Mouse (Mus musculus): ENCODE measurements around the gene Ppp5c. TPM values are rescaled to one million over a fixed set of nuclear protein-coding genes. Genes with fewer than 3 reads are reported as not detected.
A peak's percentile ranks its signal among the peaks of the same experiment; 100 is the strongest.

Gene Ppp5c
- total RNA-seq, 4 experiments from 2014 or later = 147 to 166 (median 151) TPM

DNA sequence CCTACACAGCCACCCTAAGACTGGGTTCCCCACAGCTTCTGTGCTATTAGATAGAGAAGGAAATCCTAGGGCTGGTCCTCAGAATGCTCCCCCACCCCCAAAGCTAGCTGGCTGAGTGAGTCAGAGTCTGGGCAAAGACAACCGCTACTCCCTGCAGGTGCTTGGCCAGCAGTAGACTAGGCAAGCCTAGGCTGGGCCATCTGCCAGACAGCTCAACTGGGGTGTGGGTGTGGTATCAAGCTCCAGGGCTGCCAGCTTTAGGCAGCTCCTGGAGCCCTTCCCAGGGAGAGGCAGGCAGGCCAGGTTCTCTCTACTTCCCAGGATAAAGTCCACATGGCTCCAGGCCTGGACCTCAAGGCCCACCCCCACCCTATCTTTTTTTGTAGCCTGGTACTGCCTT, 10.7 kb downstream of the Ppp5c start:
- DNase-seq (ENCODE audit: low spot score in 2 of 2) = peak; percentile 94 to 96

DNA sequence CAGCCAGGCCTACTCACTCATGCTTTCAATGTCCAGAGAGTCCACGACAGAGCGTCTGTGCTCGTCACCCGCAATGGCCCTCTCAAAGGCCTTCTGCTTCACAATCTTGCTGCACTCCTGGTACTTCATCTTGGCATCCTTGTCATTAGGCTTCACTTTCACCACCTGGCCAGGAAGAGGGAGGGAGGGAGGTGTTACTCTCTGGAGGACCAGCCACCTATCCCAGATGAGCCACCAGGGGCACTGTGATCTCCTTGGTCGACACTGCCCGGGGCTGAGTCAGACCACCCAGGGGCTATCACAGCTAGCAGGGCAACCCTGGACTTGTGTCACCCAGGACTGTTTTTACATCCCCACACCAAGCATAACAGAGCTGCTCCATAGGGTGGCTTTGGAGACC, 12.3 kb downstream of the Ppp5c start:
- DNase-seq (ENCODE audit: low spot score in 2 of 2) = no peak

DNA sequence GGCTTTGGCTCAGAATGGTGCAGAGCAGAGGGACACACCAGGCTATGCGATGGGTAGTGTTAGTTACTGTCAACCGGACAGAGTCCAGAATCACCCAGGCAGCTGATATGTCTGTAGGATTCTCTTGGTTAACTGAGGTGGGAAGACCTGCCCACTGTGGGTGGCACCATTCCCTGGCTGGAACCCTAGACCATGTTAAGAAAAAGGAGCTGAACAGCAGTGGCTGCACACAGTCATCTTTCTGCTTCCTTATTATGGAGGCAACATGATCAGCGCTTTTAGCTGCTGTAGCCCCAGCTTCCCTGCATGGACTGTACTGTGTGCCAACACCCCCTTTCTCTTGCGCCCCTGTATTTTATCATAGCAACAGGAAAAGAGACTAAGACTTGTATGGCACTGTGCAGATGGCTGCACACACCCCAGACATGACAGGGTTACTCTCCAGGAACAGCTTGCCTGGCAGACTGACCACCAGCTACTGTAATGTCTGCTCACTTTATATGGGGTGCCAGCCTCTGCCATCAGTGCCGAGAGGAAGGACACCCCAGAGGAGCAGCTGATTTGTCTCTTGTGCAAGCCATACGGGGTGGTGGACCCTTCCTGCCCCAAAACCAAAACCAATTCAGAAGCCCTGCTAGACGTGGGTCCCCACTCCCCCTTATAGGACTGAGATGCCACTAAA, 15.7 kb downstream of the Ppp5c start:
- no peak for DNase-seq (ENCODE audit: low spot score in 2 of 2)

DNA sequence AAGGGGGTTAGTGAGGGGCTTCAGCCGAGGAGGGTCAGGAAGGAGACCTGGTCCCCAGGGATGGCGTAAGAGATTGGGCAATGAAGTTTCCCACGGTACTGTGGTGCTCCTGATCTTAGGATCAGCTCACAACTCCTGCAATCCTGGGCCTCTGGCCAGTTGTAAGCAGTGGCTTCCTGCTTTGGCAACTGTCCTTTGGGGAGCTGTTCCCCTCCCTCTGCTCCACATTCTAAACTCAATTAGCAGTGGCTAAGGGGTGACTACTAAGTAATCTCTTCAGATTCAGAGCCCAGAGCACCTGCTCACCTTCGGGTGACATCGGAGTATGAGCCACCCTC, 17.7 kb downstream of the Ppp5c start:
- DNase-seq (ENCODE audit: low spot score in 2 of 2) = no peak

DNA sequence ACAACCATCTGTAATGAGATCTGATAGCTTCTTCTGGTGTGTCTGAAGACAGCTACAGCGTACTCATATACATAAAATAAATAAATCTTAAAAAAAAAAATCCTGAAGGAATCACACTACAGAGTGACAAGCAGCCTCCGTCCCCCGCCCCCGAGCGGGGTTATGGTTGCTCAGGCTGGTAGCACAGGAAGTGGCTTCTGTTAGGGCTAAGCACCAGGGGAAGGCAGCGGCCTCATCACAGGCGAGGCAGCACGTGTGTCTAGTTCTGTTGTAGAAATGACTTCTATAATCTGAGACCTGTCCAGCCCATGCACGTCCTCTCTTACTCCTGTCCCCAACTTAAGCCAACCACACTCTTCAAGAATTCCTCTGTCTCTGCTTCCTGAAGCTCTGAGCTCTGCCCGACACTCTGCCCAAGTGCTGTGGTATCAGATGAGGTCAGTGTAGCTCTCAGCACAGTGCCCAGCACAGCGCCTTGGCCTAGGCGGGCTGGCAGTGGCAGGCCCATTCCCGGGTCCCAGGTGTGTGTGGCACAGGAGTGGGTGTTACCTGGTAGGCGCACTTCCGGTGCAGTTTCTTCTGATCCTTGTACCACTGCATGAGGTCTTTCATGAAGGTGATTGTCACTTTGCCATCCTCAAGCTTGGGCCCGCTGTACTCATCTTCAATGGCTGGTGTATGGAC, 18.3 kb downstream of the Ppp5c start:
- no peak for DNase-seq (ENCODE audit: low spot score in 2 of 2)

GRCm38 (mm10) chr7:17007300-17007699, 20.4 kb downstream of the Ppp5c start:
- no peak for DNase-seq (ENCODE audit: low spot score in 2 of 2)

GRCm38 (mm10) chr7:17004716-17005115, 23.0 kb downstream of the Ppp5c start:
- no peak for DNase-seq (ENCODE audit: low spot score in 2 of 2)

DNA sequence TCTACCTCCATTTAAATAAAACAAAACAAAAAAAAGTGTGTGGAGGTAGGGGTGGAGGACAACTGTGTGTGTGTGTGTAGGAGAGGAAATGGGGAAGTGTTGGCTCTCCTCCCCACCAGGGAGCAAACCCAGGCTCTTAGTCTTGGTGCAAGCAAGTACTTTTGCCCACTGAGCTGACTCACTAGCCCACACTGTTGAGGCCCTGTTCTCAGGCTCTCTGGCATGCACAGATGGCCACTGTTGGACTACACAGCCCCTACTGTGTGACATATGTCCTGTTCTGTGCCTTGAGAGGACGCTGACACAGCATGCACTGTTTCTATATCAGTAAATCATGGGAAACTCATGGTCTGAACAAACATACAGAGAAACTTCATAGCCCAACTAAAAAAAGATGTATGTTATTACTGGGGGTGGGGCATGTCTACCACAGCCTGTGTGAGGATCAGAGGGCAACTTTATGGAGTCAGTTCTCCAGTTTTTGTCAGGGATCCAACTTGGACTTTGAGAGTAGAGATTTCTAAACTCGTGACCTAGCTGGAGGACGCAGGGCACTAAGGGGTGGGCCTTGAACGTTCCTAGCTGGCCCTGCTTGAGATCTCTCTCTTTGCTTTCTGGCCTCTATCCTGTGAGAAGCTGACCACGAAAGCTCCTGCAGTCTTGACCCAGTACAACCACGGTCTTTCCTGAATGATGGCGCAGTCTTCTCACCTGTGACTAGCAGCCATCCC, 24.3 kb downstream of the Ppp5c start:
- DNase-seq (ENCODE audit: low spot score in 2 of 2) = no peak

- DNase-seq (ENCODE audit: low spot score in 2 of 2) = peak; percentile 71 to 85
These were observed 25.1 kb downstream of the Ppp5c start for GRCm38 (mm10) chr7:17002375-17003195.

GRCm38 (mm10) chr7:16999650-17000049, 28.1 kb downstream of the Ppp5c start:
- peak; percentile 82 to 93 for DNase-seq (ENCODE audit: low spot score in 2 of 2)

GRCm38 (mm10) chr7:16999233-16999632, 28.5 kb downstream of the Ppp5c start:
- DNase-seq (ENCODE audit: low spot score in 2 of 2) = no peak

GRCm38 (mm10) chr7:16995345-16995744, 32.4 kb downstream of the Ppp5c start:
- no peak for DNase-seq (ENCODE audit: low spot score in 2 of 2)

- no peak for DNase-seq (ENCODE audit: low spot score in 2 of 2)
These were observed 33.3 kb downstream of the Ppp5c start for GRCm38 (mm10) chr7:16994400-16994799.

- DNase-seq (ENCODE audit: low spot score in 2 of 2) = no peak
These were observed 33.9 kb downstream of the Ppp5c start for GRCm38 (mm10) chr7:16993651-16994399.

DNA sequence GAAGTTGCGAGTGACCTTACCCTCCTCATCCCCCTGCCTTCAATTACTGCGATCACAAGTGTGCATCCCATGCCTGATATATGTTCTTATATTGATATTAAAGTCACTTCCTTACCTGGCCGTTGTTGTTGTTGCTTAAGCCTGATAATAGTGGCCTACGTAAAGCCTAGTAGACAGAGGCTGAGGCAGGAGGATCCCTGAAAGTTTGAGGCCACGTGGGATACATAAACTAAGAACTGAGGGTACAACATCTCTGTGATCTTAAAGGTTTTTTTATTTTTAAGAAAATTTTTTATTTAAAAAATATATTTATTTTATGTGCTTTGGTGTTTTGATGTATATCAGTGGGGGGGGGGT, 35.3 kb downstream of the Ppp5c start, which contains the start of gene Ccdc8:
Ccdc8 (plus strand) TSS at position 258 of the 357 bp plus-strand sequence.
- no peak for DNase-seq (ENCODE audit: low spot score in 2 of 2)

DNA sequence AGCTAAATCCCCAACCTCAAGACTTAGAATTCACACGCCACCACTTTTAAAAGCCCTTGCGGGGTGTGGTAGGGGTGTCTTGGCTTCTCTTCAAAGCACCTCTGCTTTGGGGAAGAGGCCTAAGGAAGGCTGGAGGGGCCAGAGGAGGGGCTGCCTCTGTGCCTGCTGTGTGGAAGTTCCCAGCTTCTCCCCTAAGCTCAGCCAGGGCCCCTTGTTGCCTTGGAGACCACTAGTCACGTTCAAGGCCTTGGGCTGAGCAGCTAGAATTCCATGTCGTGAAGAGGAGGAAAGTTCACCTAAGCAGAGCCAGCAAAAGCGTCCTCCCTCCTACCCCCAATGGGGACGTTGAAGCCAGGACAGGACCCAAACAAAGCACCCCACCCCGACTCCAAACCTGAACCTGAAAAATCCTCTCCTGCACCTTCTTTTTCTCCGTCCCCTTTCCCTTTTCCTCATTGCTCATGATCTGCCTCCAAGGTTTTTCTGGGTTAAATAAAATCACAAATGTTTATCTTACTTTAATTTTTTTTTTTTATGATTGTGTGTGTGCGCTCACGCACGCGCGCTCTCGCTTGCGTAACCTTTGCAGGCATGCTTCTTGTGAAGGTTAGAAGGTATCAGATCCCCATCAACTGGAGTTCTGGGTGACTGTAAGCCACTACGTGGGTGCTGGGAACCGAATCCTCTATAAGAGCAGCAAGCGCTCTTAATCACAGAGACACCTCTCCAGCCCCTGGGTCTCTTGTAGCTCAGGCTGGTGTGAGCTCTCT, 35.9 kb downstream of the Ppp5c start:
- no peak for DNase-seq (ENCODE audit: low spot score in 2 of 2)

- DNase-seq (ENCODE audit: low spot score in 2 of 2) = no peak
These were observed 37.5 kb downstream of the Ppp5c start for GRCm38 (mm10) chr7:16990006-16990744.

GRCm38 (mm10) chr7:16988405-16988804, 39.3 kb downstream of the Ppp5c start:
- no peak for DNase-seq (ENCODE audit: low spot score in 2 of 2)

GRCm38 (mm10) chr7:16987541-16988149, 40.1 kb downstream of the Ppp5c start:
- no peak for DNase-seq (ENCODE audit: low spot score in 2 of 2)

All from layer of hippocampus, adult 8-10 months (tissue).